Mouse (Mus musculus): Measurements from ENCODE around the gene Zfp346. TPM values are rescaled to one million over a fixed set of nuclear protein-coding genes. Genes with fewer than 3 reads are reported as not detected.

The Zfp346 gene
- polyA plus RNA-seq, 1 experiment from 2014 or later: 29.4 TPM

GRCm38 (mm10) chr13:55178556-55178955, 73.4 kb downstream of the Zfp346 start:
- H3K4me3 ChIP-seq: no peak overlapping the region

GRCm38 (mm10) chr13:55179591-55179990, 74.5 kb downstream of the Zfp346 start:
- peaks cover 14% of the 10 kb centered on the region for H3K4me1 ChIP-seq
- no peak overlapping the region for H3K4me3 ChIP-seq
- 87% methylated on average over 3 of the region's 3 CpGs for WGBS
- H3K27me3 ChIP-seq (replicated peaks; ENCODE audit: low read depth, poor library complexity, severe bottlenecking): no peaks in the 10 kb centered on the region
- DNase-seq (ENCODE audit: low spot score): no peak
- H3K36me3 ChIP-seq (replicated peaks): no peaks in the 10 kb centered on the region
- H3K9me3 ChIP-seq: no peaks in the 10 kb centered on the region
- H3K27ac ChIP-seq (replicated peaks): no peak overlapping the region

More at GRCm38 (mm10) chr13:55178556-55178955, 73.4 kb downstream of the Zfp346 start:
- peak; percentile 82 for DNase-seq (ENCODE audit: low spot score)
- WGBS: 30% methylated on average over 2 of the region's 2 CpGs
- no peak overlapping the region for H3K27ac ChIP-seq (replicated peaks)
- peaks cover 19% of the 10 kb centered on the region for H3K4me1 ChIP-seq
- no peaks in the 10 kb centered on the region for H3K36me3 ChIP-seq (replicated peaks)
- no peaks in the 10 kb centered on the region; the same call in 1 of the 2 replicates for H3K27me3 ChIP-seq (replicated peaks; ENCODE audit: low read depth, poor library complexity, severe bottlenecking)
- no peaks in the 10 kb centered on the region for H3K9me3 ChIP-seq

GRCm38 (mm10) chr13:55181786-55182172, 76.7 kb downstream of the Zfp346 start:
- 70% methylated on average over 2 of the region's 2 CpGs for WGBS
- Histone ChIP-seq H3K27me3 (replicated peaks; ENCODE audit: low read depth, poor library complexity, severe bottlenecking) (no peaks in the 10 kb centered on the region), H3K9me3 (no peaks in the 10 kb centered on the region), H3K36me3 (replicated peaks) (no peaks in the 10 kb centered on the region), H3K4me1 (peaks cover 12% of the 10 kb centered on the region), H3K4me3 (peak overlapping the region; percentile 58; the same call in 1 of the 2 replicates), H3K27ac (replicated peaks) (no peak overlapping the region)
- DNase-seq (ENCODE audit: low spot score): no peak

- Histone ChIP-seq H3K36me3 (replicated peaks) (no peaks in the 10 kb centered on the region), H3K27ac (replicated peaks) (peak overlapping the region; percentile 87), H3K4me1 (peaks cover 12% of the 10 kb centered on the region), H3K27me3 (replicated peaks; ENCODE audit: low read depth, poor library complexity, severe bottlenecking) (no peaks in the 10 kb centered on the region), H3K4me3 (peak overlapping the region; percentile 58), H3K9me3 (no peaks in the 10 kb centered on the region)
- 3% methylated on average over 23 of the region's 23 CpGs for WGBS
- DNase-seq (ENCODE audit: low spot score): peak; percentile 77
Observed at GRCm38 (mm10) chr13:55182173-55182894, 77.2 kb downstream of the Zfp346 start.

- no peaks in the 10 kb centered on the region for H3K36me3 ChIP-seq (replicated peaks)
- 80% methylated on average over 6 of the region's 6 CpGs for WGBS
- no peak overlapping the region for H3K4me3 ChIP-seq
- no peak for DNase-seq (ENCODE audit: low spot score)
- peaks cover 8% of the 10 kb centered on the region for H3K4me1 ChIP-seq
- H3K9me3 ChIP-seq: no peaks in the 10 kb centered on the region
- H3K27me3 ChIP-seq (replicated peaks; ENCODE audit: low read depth, poor library complexity, severe bottlenecking): no peaks in the 10 kb centered on the region
- no peak overlapping the region for H3K27ac ChIP-seq (replicated peaks)
Observed at GRCm38 (mm10) chr13:55183382-55183781, 78.3 kb downstream of the Zfp346 start.

Other genes with a start within 250 kb of the Zfp346 start
- 2.1 and 2.2 TPM in 2 replicates for gene Unc5a, start 155.9 kb upstream of the Zfp346 start, polyA plus RNA-seq (2016; fragmentation: Nextera tagmentation; extraction: Ambion mirVana)
- 0.39 and 0.65 TPM in 2 replicates for gene Hk3, start 83.9 kb upstream of the Zfp346 start, polyA plus RNA-seq (2016; fragmentation: Nextera tagmentation; extraction: Ambion mirVana)
- gene Uimc1, start 5.0 kb upstream of the Zfp346 start, polyA plus RNA-seq (2016; fragmentation: Nextera tagmentation; extraction: Ambion mirVana): 23.9 and 24.6 TPM in 2 replicates
- gene Gm17617, start 28.2 kb downstream of the Zfp346 start, polyA plus RNA-seq (2016; fragmentation: Nextera tagmentation; extraction: Ambion mirVana): not detected in 2 replicates
- 0.46 and 0.49 TPM in 2 replicates for gene Fgfr4, start 47.3 kb downstream of the Zfp346 start, polyA plus RNA-seq (2016; fragmentation: Nextera tagmentation; extraction: Ambion mirVana)
- gene Nsd1, start 104.5 kb downstream of the Zfp346 start, polyA plus RNA-seq (2016; fragmentation: Nextera tagmentation; extraction: Ambion mirVana): 71.9 and 72.5 TPM in 2 replicates
- 460 and 481 TPM in 2 replicates for gene Prelid1, start 215.2 kb downstream of the Zfp346 start, polyA plus RNA-seq (2016; fragmentation: Nextera tagmentation; extraction: Ambion mirVana)
- gene Rab24, start 216.6 kb downstream of the Zfp346 start, polyA plus RNA-seq (2016; fragmentation: Nextera tagmentation; extraction: Ambion mirVana): 70.4 and 73.3 TPM in 2 replicates
- gene Mxd3, start 224.5 kb downstream of the Zfp346 start, polyA plus RNA-seq (2016; fragmentation: Nextera tagmentation; extraction: Ambion mirVana): 20.5 and 20.9 TPM in 2 replicates

Measured in embryonic facial prominence, embryonic 10.5 days (tissue).